Mouse (Mus musculus): Measurements from ENCODE around the gene Sec14l2.

DNA sequence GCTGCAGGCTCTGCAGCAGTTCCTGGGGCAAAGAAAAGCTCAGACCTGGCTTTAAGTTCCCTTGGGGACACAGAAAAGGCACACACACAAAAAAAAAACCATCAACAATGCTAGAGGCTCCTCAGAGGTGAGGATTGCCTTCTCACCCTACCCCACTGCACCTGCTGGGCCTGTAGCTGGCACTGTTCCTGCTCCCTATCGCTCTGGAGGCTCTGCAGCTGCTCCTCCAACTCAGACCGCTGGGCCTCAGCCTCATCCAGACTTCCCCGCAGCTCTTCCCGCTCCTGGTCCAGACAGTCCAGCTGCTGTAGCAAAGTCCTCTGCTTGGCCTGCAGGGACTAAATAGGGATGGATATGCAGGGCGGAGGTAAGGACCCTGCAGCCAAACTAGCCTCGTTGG lies 23.2 kb upstream of the Sec14l2 start:
- TF ChIP-seq CTCF (IDR thresholded peaks at IDR 0.05) (no peak), EP300 (IDR thresholded peaks at IDR 0.05) (no peak)
